Mouse (Mus musculus) heart, embryonic 10.5 days (tissue): ENCODE measurements around the gene Tac4. TPM values are rescaled to one million over a fixed set of nuclear protein-coding genes. Genes with fewer than 3 reads are reported as not detected.
A peak's percentile ranks its signal among the peaks of the same experiment; 100 is the strongest.

Experiments
- DNase-seq: peaks from one replicate; pipeline ENCODE4 v3.0.0-alpha.2; 2017; ENCODE audit warnings: low spot score
- H3K27ac ChIP-seq: fragments of 300-500 bp; sonication (generic); 2 replicates; pipeline ENCODE4 v1.5.1; 2016; ENCODE audit warnings: mild to moderate bottlenecking
- H3K27me3 ChIP-seq: fragments of 300-500 bp; sonication (generic); 2 replicates; pipeline ENCODE4 v1.6.1; 2016; ENCODE audit warnings: mild to moderate bottlenecking; ENCODE audit not compliant: poor library complexity, insufficient read depth, severe bottlenecking
- H3K36me3 ChIP-seq: fragments of 300-500 bp; sonication (generic); 2 replicates; pipeline ENCODE4 v1.6.1; 2016; ENCODE audit warnings: mild to moderate bottlenecking, moderate library complexity
- H3K4me1 ChIP-seq: fragments of 300-500 bp; sonication (generic); 2 replicates; pipeline ENCODE4 v1.6.1; 2016; ENCODE audit warnings: mild to moderate bottlenecking
- H3K4me3 ChIP-seq: fragments of 300-500 bp; sonication (generic); 2 replicates; pipeline ENCODE4 v1.5.1; 2016; ENCODE audit warnings: mild to moderate bottlenecking, moderate library complexity
- H3K9me3 ChIP-seq: fragments of 300-500 bp; sonication (generic); 2 replicates; pipeline ENCODE4 v1.6.1; 2016; ENCODE audit warnings: mild to moderate bottlenecking, moderate library complexity
- WGBS: fragments of 180-500 bp; shearing (Covaris S2); methylation state at CpG from one replicate; pipeline ENCODE4 v1.1.7; 2016; 5-methylcytosine and 5-hydroxymethylcytosine counted together
- polyA plus RNA-seq: library from polyadenylated mRNA; unstranded; fragments of >200 nt; fragmentation: Nextera tagmentation; extraction: Ambion mirVana; gene quantifications from 2 replicates; pipeline ENCODE4 v1.2.1, GENCODE M21; 2016

Gene Tac4
- polyA plus RNA-seq, 1 experiment from 2014 or later: not detected

DNA sequence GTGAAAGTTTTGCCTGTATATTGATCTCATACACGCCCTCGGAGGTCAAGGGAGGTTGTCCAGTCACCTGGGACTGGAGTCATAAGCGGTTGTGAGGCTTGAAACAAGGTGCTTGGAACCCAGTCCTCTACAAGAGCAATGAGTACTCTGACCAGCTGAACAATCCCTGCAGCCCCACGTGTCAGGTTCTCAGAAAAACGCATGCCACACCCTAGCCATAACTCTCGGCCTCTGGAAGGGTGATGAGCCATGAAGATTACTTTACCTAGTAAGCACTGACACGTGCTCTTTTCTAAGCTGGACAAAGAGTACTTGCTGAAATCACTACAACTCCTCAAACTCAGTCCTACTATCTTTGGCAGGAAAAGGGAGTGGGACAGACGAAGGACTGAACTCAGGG is 46.2 kb downstream of the Tac4 start:
- no peak overlapping the region for H3K27ac ChIP-seq
- no peaks in the 10 kb centered on the region for H3K9me3 ChIP-seq
- peaks cover 13% of the 10 kb centered on the region for H3K4me1 ChIP-seq
- no peak overlapping the region for H3K4me3 ChIP-seq
- H3K36me3 ChIP-seq: peaks cover 39% of the 10 kb centered on the region
- 75% methylated on average over 8 of the region's 8 CpGs for WGBS
- H3K27me3 ChIP-seq: no peaks in the 10 kb centered on the region
- no peak for DNase-seq

DNA sequence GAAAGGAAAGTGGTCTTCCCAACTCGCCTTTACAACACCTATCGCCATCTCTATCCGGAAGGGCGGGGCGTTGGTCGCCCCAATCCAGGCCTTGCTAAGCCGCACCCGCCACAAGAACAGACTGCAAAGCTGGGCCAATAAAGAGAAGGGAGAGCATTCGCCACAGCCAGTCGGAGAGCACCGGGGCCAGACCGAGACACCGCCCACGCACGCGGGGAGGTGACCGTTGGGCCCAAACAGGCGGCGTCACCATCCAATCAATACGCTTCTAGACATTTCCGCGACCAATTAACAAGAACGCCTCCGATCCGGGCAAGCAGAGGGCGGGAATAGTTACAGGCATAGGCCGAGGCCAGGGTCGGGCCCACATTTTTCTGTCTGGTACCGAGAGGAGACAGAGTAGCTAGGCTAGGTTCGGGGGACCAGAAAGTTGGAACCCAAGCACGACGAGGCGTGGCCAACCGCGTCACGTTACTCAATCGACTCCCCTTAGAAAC is 48.2 kb downstream of the Tac4 start:
- peak overlapping the region; percentile 99 for H3K27ac ChIP-seq
- peaks cover 20% of the 10 kb centered on the region for H3K36me3 ChIP-seq
- H3K9me3 ChIP-seq: no peaks in the 10 kb centered on the region
- under 1% methylated on average over 37 of the region's 37 CpGs for WGBS
- peak; percentile 100 for DNase-seq
- peaks cover 13% of the 10 kb centered on the region for H3K4me1 ChIP-seq
- peak overlapping the region; percentile 89 for H3K4me3 ChIP-seq
- H3K27me3 ChIP-seq: no peaks in the 10 kb centered on the region

DNA sequence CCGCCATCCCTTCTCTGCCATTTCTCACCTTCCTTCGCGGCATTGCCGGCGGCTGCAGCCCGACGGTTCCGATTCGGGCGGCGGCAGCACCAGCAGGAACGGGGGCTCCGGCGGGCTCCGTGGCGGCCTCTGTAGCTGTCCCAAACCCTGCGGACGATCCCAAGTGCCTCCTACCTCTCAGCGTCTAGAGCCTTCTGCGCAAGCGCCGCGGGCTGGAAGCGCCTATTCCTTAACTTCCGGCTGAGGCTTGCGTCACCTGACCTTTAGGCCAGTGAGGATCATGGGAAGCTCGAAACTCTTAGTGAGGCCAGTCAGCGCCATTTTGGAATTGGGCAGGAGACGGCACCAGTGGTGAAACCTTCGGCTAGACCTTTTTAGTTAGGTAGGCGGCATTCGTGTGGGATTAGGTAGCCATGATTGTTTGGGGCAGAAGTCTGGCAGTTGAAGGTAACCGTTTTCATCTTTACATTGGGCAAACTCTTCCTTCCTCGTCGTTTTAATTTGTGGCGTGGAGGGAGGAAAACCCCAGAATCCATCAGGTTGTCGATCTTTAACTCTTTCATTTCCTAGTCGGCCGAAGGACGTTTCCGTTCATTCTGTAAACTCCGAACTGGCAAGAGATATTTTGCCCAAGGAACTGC is 48.8 kb downstream of the Tac4 start, which contains the start of gene Kat7:
TSS of gene Kat7 (minus strand) at position 240 of the 641 bp plus-strand sequence.
- Histone ChIP-seq H3K27ac (peak within 1 kb of the TSS; percentile 99), H3K4me1 (peaks cover 13% of the 10 kb centered on the region), H3K4me3 (peak within 1 kb of the TSS; percentile 89), H3K36me3 (peaks cover 15% of the 10 kb centered on the region), H3K9me3 (no peaks in the 10 kb centered on the region), H3K27me3 (no peaks in the 10 kb centered on the region)
- DNase-seq: peak; percentile 99
- under 1% methylated on average over 42 of the region's 42 CpGs for WGBS

DNA sequence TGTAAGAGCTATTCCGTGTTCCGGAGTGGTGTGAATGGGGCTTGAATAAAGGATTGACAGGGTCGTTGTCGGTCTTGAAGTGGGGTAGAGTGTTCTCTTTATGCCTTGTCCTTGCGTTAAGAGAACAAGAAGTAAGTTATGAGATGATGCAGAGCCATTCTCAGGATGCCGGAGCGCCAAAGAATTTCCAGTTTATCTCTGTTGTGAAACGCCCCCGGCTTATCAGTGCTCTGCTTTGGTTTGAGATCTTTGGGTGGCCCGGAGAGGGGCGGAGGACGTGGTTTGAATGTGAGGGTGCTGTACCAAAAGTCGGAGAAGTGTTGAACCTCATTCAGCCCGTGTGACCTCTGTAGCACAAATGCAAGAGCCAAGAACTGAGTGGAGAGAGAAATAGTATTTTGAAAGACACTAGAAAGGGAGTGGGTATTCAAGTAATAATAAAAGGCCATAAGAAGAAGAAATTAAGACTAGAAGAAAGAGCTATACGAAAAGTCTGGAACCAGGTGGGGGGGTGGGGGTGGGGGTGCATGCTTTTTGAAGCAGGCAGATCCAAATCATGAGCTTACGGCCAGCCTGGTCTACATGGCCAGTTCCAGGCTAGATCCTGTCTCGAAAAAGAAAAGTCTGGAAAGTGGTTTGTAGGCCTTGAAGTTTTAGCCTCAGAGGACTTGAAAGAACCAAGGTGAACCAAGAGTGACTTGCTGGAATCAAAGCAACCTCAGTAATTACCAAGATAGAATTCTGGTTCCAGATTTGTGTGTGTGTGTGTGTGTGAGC is 49.5 kb downstream of the Tac4 start:
- no peak for DNase-seq
- Histone ChIP-seq H3K9me3 (no peaks in the 10 kb centered on the region), H3K4me3 (peak overlapping the region; percentile 89), H3K36me3 (peaks cover 8% of the 10 kb centered on the region), H3K27me3 (no peaks in the 10 kb centered on the region), H3K4me1 (peaks cover 16% of the 10 kb centered on the region), H3K27ac (peak overlapping the region; percentile 99)
- 6% methylated on average over 17 of the region's 17 CpGs for WGBS

DNA sequence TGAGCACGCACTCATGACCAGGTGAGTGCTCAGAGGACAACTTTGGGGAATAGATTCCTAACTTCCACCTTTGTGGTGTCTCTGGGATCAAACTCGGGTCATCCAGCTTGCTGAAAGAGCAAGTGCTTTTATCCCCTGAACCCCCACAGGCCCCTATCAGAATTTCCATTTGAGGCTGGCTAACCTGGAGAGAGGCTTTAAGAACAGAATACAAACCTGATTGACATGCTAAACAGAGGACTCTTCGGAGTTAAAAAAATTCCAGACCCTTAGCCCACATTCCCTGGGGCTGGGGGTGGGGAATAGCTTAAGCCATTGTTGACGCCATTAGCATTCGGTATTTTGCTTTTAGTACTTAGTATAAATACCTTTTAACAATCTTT is 50.1 kb downstream of the Tac4 start:
- DNase-seq: no peak
- no peaks in the 10 kb centered on the region for H3K9me3 ChIP-seq
- no peaks in the 10 kb centered on the region for H3K27me3 ChIP-seq
- peaks cover 2% of the 10 kb centered on the region for H3K36me3 ChIP-seq
- H3K27ac ChIP-seq: peak overlapping the region; percentile 99; the same call in 1 of the 2 replicates
- WGBS: 28% methylated on average over 5 of the region's 5 CpGs
- H3K4me1 ChIP-seq: peaks cover 16% of the 10 kb centered on the region
- H3K4me3 ChIP-seq: peak overlapping the region; percentile 89

DNA sequence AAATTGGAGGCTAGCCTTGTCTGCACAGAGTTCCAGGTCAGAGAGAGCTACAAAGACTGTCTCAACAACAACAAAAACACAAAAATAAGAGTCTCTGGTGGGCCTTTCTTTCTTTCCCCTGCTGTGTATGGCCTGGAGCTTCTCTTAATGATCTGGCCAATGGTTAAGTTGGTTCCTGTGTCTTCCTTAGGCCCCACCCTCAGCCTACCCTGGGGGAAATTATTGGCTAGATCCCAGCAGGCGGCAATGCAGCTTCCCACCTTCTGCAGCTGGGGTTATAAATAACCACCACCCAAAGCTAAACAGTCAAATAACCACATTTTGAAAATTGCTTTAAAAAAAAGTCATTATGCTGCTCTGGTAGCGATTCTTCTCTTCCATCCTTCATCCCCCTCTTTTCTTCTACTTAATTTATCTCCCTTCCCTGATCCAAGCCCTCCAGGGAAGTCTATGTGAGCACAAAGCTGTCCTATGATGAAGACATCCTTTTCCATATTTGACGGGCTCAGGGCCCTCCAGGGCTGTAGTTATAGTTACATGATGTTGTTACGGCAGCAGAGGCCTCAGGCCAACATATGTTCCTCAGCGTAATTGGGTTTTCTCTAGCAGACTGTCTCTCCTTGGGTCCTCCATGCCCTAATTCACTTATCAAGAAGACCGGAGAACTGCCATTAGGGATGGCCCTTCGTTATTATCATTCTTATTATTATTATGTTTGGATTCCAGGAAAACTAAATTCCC is 54.1 kb downstream of the Tac4 start:
- no peaks in the 10 kb centered on the region for H3K9me3 ChIP-seq
- H3K27me3 ChIP-seq: no peaks in the 10 kb centered on the region
- H3K4me3 ChIP-seq: no peak overlapping the region
- no peaks in the 10 kb centered on the region for H3K36me3 ChIP-seq
- H3K4me1 ChIP-seq: peaks cover 15% of the 10 kb centered on the region
- 77% methylated on average over 7 of the region's 7 CpGs for WGBS
- DNase-seq: no peak
- H3K27ac ChIP-seq: no peak overlapping the region

DNA sequence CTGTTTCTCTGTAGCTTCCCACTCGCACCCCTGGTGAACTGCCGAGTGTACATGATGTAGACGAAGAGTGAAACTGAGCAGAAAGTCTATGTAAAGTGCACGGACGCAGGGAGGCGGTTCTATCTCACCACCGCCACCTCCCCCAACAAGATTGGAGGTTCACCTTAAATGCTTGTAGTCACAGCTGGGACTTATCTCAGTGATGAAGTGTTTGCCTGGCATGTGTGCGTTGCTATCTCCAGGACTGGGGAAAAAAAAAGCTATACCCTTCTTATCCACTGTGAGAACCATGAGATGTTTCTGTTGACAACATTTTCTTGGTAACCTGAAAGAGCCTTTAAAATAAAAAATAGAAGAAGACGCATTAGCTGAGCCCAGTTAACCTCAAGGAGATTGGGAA is 56.8 kb downstream of the Tac4 start:
- no peak overlapping the region for H3K4me3 ChIP-seq
- WGBS: 53% methylated on average over 9 of the region's 9 CpGs
- H3K9me3 ChIP-seq: no peaks in the 10 kb centered on the region
- no peak for DNase-seq
- H3K27ac ChIP-seq: no peak overlapping the region
- peaks cover 6% of the 10 kb centered on the region; the same call in 1 of the 2 replicates for H3K4me1 ChIP-seq
- H3K36me3 ChIP-seq: no peaks in the 10 kb centered on the region
- H3K27me3 ChIP-seq: no peaks in the 10 kb centered on the region

Other genes with a start within 250 kb of the Tac4 start
- 27.4 and 41.1 TPM in 2 replicates for gene Pdk2, start 220.2 kb upstream of the Tac4 start, polyA plus RNA-seq
- 11.5 and 13.8 TPM in 2 replicates for gene Itga3, start 184.7 kb upstream of the Tac4 start, polyA plus RNA-seq
- 3.2 and 5.9 TPM in 2 replicates for gene Dlx3, start 141.4 kb upstream of the Tac4 start, polyA plus RNA-seq
- gene Dlx4, start 115.3 kb upstream of the Tac4 start, polyA plus RNA-seq: 0.43 and 1.2 TPM in 2 replicates
- 66.0 and 68.5 TPM in 2 replicates for gene Kat7, start 48.7 kb downstream of the Tac4 start, polyA plus RNA-seq
- 8.2 and 10.7 TPM in 2 replicates for gene Fam117a, start 75.5 kb downstream of the Tac4 start, polyA plus RNA-seq
- gene Slc35b1, start 123.2 kb downstream of the Tac4 start, polyA plus RNA-seq: 103 and 119 TPM in 2 replicates
- gene Spop, start 152.6 kb downstream of the Tac4 start, polyA plus RNA-seq: 103 TPM in 2 replicates